Mouse (Mus musculus) lung, adult 18-20 months (tissue): ENCODE data around the gene Map10.
A peak's percentile ranks its signal among the peaks of the same experiment; 100 is the strongest.

ENCODE experiments used
- DNase-seq, 2 experiments: peaks; one replicate each; pipeline ENCODE4 v3.0.0; 2022; ENCODE audit warnings: mixed read lengths in 2 of 2

Map10 gene

DNA sequence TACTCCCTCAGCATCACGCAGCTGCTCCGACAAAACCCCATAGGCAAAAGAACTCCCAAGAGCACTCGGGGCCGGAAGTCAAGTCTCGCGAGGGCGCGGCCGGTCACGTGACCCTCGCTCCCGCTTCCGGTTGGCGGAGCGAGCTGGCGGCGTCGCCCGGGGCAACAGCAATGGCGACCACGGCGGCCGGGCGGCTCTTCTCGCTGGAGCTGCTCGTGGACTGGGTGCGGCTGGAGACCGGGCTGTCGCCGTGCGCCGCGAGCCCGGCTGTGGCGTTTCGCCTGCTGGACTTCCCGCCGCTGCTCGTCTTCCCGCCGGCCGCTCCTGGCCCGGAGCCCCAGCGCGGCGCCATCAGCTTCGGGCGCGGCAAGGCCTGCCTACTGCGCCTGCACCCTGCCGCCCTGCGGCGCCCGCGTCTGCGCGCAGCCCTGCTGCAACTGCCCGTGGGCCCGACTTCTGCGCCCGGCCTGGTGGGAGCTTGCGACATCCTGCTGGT, at the start of gene Map10:
TSS of gene Map10 (plus strand) at position 119 of the 496 bp plus-strand sequence.
- peak; percentile 82 to 85 for DNase-seq

DNA sequence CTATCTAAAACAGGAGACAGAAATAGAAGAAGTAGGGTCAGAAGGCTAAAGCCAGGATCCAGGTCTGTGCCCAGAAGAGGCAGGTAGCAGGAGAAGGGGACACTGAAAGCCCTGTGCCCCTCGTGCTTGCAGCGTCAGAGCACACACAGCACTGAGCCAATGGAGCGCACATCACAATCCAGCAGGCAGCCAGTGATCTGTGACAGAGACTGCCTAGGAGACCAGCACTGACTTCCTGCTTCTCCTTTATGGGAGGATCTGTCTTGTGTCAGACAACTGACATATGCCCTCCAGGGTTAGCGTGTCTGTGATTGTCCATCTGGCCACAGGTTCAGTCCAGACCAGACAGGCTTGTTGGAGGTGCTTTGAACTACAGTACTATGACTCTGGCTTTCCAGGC, 49.3 kb upstream of the Map10 start:
- no peak for DNase-seq

DNA sequence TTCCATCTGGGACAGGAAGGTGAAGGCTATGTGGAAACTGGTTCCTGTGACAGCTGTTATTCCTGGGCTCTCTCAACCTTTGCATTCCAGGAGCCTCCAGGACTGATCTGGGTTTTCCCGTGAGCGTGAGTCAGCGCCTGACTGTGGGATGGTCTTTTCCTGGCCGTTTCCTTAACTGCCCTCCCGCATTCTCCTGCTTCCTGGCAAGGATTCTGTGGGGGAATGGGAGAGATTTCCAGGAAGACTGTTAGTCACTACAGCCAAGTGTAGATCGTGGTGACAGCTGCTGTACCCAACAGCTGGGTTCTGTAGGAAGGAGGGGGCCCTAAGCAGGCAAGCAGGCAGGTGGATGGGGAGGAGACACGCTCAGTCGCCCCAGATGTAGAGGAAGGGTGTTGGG, 45.3 kb upstream of the Map10 start:
- no peak for DNase-seq

DNA sequence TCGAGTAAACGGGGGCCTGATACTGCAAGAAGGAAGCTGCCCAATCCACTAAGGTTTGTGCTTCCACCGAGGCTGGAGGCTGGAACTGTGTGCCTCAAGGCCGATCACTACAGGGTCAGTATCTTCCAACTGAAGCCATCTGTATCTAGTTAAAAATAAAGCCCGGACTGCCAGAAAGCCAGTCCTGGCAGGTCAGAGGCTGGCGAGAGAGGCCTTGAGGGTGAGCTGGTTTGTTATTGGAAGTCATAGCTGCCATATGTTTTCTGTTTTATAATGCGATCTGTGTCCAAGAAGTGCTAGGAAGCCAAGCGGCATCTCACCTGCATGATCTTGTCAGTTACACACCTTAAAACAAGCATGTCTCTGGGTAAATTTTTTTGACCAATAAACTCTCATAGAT, 43.2 kb upstream of the Map10 start:
- DNase-seq: no peak

DNA sequence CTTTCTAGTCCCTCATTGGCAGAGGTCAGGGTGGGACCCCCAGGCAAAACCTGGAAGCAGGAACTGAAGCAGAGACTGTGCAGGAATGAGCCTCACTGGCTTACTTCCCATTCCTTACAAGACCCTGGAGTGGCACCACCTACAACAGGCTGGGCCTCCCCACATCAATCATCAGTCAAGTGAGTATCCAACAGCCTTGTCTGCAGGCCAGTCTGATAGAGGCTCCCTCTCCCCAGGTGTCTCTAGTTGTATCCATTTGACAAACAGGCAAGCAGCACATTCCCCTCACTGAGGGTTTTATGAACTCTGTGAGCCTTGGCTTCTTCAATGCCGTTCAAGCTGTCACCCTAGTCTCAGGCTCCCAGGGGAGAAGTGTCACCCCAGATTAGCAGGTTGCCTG, 40.8 kb upstream of the Map10 start:
- no peak for DNase-seq

GRCm38 (mm10) chr8:125638411-125639058, 31.1 kb upstream of the Map10 start:
- no peak for DNase-seq

DNA sequence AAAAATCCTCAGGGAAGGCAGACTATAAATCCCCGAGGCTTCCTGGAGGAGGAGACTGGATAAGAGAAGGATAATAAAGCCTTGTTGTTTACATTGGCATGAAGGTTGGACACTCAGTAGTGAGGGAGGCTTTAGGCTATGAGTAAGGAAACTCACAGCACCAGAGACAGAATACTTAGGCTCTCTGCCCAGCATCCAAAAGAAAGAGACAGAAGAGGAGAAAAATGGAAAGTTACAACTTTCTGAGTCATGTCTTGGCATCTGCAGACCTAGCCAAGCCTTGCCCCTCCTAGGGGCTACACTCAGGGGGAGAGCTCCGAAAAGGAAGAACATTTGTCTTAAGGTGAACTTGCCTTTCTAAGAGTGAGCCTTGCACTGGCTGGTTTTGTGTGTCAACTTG, 30.0 kb upstream of the Map10 start:
- DNase-seq: no peak

DNA sequence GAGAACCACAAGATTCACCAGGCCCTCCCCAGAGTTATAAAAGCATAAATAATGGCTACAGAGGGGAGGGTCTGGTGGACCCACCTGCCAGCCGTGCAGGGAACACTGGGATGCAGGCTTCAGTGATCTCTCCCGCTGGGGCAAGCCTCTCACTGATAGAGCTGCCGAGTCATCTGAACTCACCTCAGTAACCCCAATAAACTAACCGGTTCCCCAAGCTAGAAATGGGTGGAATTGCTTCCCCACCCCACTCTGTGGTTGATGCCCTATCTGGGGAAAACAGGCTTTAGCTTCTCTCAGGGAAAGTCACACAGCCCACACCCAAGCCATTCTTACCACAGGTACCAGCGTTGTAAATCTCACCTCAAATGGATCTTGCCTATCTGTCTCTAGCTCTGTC, 28.9 kb upstream of the Map10 start:
- no peak for DNase-seq

DNA sequence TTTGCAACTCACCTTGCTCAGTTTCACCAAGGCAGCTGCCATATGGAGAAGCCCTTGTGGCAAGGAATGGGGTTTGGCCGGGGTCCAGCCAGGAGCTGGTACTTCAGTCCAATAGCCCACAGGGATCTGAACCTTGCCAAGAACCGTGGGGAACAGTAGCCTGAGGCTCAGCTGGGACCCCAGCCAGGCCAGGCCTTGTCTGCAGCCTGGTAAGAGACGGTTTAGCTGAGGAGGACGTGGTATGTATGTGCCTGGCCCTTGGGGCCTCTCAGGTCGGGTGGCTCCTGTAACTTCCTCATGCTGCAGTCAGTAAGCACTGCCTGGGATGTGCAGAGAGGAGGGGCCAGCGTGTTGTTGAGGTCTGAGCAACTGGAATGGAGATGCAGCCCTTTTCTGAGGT, 27.8 kb upstream of the Map10 start:
- DNase-seq: no peak

- no peak for DNase-seq
Observed at GRCm38 (mm10) chr8:125645757-125646478, 23.7 kb upstream of the Map10 start.

- no peak for DNase-seq
Observed at GRCm38 (mm10) chr8:125649447-125649846, 20.2 kb upstream of the Map10 start.

GRCm38 (mm10) chr8:125654821-125655220, 14.8 kb upstream of the Map10 start:
- DNase-seq: no peak

- DNase-seq: no peak
Observed at GRCm38 (mm10) chr8:125658508-125658907, 11.1 kb upstream of the Map10 start.

- no peak for DNase-seq
Observed at GRCm38 (mm10) chr8:125658926-125659325, 10.7 kb upstream of the Map10 start.

DNA sequence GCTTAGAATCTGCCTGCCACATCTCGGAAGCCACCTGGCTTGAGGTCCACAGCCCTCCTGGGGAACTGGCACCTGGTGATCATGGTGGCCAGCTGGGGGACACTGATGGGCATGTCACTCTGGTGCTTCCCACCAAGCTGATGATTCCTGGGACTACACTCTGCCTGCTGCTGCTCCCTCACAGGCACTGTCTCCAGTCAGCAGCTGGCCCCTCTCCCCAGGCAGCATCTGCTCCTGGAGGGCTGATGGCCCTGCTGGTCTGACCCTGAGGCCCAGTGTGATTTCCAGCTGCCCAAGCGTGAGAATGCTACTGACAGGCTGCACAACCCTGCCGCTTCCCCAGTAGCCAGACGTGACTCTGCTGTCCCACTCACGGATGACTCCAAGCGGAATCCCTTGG, 9.2 kb upstream of the Map10 start:
- DNase-seq: no peak

DNA sequence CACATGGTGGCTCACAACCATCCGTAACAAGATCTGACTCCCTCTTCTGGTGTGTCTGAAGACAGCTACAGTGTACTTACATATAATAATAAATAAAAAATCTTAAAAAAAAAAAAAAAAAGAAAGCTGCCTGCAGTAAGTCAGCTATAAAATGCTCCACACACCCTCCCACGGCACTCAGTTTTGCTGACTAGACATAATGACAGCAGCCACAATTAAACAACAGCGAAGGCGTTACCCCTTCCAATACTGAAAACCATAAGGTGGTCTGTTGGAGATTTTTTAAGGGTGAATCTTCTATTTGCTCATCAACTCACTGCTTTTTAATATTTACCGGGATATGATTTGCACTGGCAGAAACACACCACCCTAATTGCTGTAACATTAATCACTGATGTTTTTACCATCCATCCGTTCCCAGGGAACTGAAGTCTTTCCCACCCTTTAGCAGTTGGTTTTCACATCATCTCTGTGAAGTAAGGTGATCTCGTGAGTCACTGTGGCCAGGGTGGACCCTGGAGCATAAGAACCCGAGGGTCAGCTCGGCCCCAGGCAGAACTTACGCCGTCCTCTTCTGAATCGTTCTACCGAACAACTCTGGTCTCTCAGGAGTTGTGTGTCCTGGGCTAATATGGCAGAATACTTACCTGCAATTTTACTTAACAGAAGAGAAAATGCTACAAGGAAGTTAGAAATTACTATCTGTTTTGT, 7.5 kb upstream of the Map10 start:
- DNase-seq: no peak

DNA sequence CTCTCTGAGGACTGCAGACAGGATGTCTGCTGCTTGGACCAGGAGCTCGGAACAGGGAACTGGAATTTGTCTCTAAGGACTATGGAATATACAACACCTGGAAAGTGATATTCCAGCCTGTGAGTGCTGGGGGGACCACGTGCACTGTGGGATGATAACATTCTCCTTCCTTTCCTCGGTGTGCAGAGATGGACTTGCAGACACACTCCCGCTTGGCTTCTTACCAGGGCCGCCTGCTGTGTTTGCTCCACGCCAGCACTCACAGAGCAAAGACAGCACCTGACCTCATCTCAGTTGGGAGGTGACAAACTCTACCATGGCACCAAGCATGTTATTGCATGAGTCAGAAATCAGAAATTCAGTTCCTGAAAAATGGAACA, 7.0 kb upstream of the Map10 start:
- no peak for DNase-seq

DNA sequence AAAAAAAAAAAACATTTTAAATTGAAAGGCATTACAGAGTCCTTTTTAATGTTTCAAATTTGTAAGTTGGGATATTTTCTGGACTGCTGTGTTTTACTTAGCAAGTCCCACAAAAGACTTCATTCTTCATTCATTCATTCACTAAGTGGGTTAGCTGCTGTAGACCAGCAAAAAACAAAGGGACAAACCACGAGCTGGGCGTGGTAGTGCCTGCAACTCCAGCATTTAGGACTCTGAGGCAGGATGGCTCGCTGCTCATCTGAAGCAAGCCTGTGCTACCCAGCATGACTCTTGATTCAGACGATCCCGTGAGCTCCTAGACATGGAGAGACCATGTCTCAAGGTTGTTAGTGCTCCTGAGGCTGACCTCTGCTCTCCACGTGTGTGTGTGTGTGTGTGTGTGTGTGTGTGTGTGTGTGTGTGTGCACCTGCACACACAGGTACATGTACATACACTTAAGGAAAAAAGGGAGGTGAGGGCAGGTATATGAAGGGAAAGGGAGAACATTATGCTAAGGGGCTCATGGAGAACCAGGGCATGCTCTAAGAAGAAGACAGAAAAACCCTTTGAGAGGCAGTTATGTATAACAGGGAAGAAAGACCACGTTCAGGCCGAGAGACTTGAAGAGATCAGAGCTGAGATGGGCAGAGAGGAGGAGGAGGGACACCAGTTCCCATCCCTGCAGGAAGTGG, 4.3 kb upstream of the Map10 start:
- DNase-seq: no peak

DNA sequence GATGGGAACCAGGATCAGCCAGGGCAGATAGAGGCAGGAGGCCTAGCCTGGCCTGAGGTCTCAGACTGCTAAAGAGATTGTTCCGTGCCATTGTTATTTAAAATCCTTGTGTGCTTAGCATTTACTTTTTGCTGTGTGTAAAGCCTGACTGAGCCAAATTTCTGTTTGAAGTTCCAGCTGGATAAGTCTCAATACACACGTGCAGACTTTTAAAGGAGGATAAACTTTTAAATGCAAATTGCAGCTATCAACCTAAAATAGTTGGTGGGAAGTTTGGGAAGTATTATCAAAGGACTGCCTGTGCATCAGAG, 3.8 kb upstream of the Map10 start:
- DNase-seq: no peak

- no peak for DNase-seq
Observed at GRCm38 (mm10) chr8:125666201-125666600, 3.4 kb upstream of the Map10 start.

- no peak for DNase-seq
Observed at GRCm38 (mm10) chr8:125667248-125667647, 2.4 kb upstream of the Map10 start.

- DNase-seq: no peak
Observed at GRCm38 (mm10) chr8:125669159-125669699, 389 bp upstream of the Map10 start.

DNA sequence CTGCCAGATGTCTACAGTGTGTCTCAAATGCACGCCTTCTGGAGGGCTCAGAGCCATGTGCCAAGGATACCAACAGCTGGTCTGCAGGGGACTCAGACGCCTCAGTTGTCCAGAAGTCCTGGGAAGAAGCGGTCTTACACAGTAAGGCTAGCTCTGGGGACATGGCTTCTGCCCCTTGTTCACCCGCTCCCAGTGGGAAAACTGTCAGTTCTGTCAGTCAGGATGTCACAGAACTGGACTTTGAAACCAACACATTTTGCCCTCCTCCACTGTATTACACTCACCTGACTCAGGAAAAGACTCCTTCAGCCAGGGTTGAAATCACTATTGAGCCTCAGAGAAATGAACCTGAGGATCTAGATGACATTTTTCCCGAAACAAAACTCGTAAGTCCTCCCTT, 802 bp downstream of the Map10 start:
- DNase-seq: no peak
